Mouse (Mus musculus) layer of hippocampus, adult 2 months (tissue): ENCODE measurements at regions not wholly inside any gene's neighbourhood (a gene's known extent, or its start where the extent isn't known, plus 50 kb on each side); places are given as distances from the start of the nearest gene placed in this dataset.

ENCODE experiments used
- DNase-seq, 2 experiments: peaks; one replicate each; pipeline ENCODE4 v3.0.0; 2022; ENCODE audit warnings: low spot score in 2 of 2
- H3K27ac ChIP-seq: fragments of 200-600 bp; 2 replicates; pipeline ENCODE4 v1.8.1; 2022
- H3K4me3 ChIP-seq: fragments of 200-600 bp; 2 replicates; pipeline ENCODE4 v1.8.1; 2022; ENCODE audit warnings: mild to moderate bottlenecking
- CTCF ChIP-seq: fragments of 200-600 bp; conservative IDR thresholded peaks from 2 replicates; pipeline ENCODE4 v1.8.1; 2022; ENCODE audit warnings: antibody characterized with exemption, mild to moderate bottlenecking, moderate library complexity

DNA sequence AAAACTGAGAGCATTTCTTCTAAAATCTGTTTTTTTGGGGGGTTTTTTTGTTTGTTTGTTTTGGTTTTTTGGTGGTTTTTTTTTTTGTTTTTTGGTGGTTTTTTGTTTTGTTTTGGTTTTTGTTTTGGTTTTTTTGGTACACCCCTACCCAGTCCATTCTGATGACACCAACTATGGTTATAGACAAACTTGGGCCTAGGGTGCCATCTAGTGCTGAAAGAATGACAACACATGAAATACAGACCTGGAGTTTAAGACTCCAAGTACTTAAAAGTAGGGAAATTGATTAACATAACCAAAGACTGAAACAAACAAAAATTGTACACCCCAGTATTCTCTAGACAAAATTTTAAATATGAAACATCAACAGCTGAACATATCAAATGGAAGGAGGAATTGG, 76.0 kb upstream of the Ano5 start:
- Histone ChIP-seq H3K27ac (no peak overlapping the region), H3K4me3 (no peak overlapping the region)
- peak; percentile 37 to 63 for DNase-seq
- TF ChIP-seq CTCF = peak; percentile 80

DNA sequence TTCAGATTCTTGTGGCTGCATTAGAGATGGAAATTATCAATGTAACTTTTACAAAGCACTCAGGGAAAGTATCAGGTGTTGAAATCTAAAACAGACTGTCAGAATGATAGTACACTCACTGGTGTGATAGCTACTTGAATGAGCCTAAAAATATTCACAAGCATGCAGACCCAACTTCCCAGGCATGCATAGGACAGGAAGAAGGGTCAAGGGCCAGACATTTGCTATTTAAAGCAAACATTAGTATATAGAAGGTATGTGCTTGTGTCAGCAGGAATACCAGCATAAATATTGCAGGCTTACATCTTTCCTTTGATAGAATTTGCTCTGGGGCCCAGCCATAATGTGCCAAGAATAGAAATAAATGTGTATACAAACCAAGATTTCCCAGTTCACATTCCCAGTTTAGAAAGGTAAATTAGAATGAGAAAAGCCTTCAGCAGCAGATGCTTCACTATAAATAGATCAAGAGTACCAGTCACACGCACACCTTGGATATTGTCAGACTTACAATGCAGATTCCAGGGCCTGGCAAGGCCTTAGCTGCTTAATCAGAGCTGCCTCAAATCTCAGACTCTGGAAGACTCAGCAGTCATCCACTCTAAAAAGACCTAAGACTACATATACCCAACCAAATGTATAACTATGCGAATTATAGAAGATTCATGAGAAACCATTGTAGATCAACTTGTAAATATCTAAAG, 55.7 kb upstream of the Ano5 start:
- no peak overlapping the region for H3K27ac ChIP-seq
- no peak for TF ChIP-seq CTCF
- H3K4me3 ChIP-seq = no peak overlapping the region
- no peak for DNase-seq

DNA sequence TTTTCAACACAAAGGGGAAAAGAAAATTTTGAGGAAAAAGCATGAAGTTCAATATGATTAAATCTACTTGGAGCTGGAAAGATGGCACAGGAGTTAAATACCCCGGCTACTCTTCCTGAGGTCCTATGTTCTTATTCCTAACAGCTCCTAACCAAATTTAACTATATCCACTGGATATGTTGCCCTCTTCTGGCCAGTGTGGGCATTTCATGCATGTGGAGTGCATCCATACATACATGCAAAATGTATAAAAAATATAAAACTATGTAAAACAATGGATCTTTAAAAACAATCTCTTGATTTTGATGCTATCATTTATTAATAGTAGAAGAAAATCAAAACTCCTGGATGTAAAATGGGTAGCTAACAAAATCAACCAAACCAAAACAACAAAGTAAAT, 52.1 kb upstream of the Ano5 start:
- H3K4me3 ChIP-seq = no peak overlapping the region
- DNase-seq = no peak
- TF ChIP-seq CTCF = peak; percentile 67
- no peak overlapping the region for H3K27ac ChIP-seq
